Mouse (Mus musculus) midbrain, embryonic 16.5 days (tissue): ENCODE measurements around the gene Hist1h2af. TPM values are rescaled to one million over a fixed set of nuclear protein-coding genes. Genes with fewer than 3 reads are reported as not detected.

ENCODE experiments used
- microRNA-seq: library from miRNA; unstranded; fragments of <30 nt; microRNA quantifications from one replicate; pipeline ENCODE4, GENCODE M21; 2017
- polyA plus RNA-seq: library from polyadenylated mRNA; unstranded; fragments of >200 nt; fragmentation: Nextera tagmentation; extraction: Ambion mirVana; gene quantifications from 2 replicates; pipeline ENCODE4 v1.2.1, GENCODE M21; 2015

Gene Hist1h2af
- polyA plus RNA-seq, 1 experiment from 2014 or later = not detected

Small RNAs within 50 kb of the gene (microRNA-seq; reads per million reads assigned to microRNA genes)
- gene Gm44297 = not detected
- gene Gm44359 = not detected
- not detected for gene Gm44394
- gene n-TStga1 = 0.69 reads per million

Other genes starting within 250 kb of the Hist1h2af start
- gene Zfp322a, start 164.7 kb upstream of the Hist1h2af start, polyA plus RNA-seq = 55.5 and 57.4 TPM in 2 replicates
- gene Abt1, start 110.0 kb upstream of the Hist1h2af start, polyA plus RNA-seq = 9.1 and 11.0 TPM in 2 replicates
- 0.10 and 0.31 TPM in 2 replicates for gene Btn1a1, start 68.0 kb upstream of the Hist1h2af start, polyA plus RNA-seq
- gene Btn2a2, start 45.0 kb upstream of the Hist1h2af start, polyA plus RNA-seq = 0.15 TPM in 1 of 2 replicates, not detected in the other
- 1.5 and 3.0 TPM in 2 replicates for gene Hist1h4h, start 2.9 kb upstream of the Hist1h2af start, polyA plus RNA-seq
- not detected in 2 replicates for gene Hist1h3g, start 1.5 kb downstream of the Hist1h2af start, polyA plus RNA-seq
- gene Hist1h2bh, start 9.5 kb downstream of the Hist1h2af start, polyA plus RNA-seq = 0.27 TPM in 1 of 2 replicates, not detected in the other
- gene Hist1h3f, start 10.1 kb downstream of the Hist1h2af start, polyA plus RNA-seq = not detected in 2 replicates
- gene Hist1h4f, start 17.7 kb downstream of the Hist1h2af start, polyA plus RNA-seq = not detected in 2 replicates
- gene Hist1h1d, start 19.4 kb downstream of the Hist1h2af start, polyA plus RNA-seq = 0.07 TPM in 1 of 2 replicates, not detected in the other
- gene Hist1h3e, start 28.5 kb downstream of the Hist1h2af start, polyA plus RNA-seq = 1.0 and 1.4 TPM in 2 replicates
- gene Hist1h2ae, start 37.3 kb downstream of the Hist1h2af start, polyA plus RNA-seq = 7.7 and 11.6 TPM in 2 replicates
- 0.36 and 0.86 TPM in 2 replicates for gene Hist1h2bg, start 37.5 kb downstream of the Hist1h2af start, polyA plus RNA-seq
- not detected in 2 replicates for gene Hist1h2bf, start 40.3 kb downstream of the Hist1h2af start, polyA plus RNA-seq
- gene Hist1h2ad, start 40.5 kb downstream of the Hist1h2af start, polyA plus RNA-seq = not detected in 2 replicates
- gene Hist1h3d, start 41.9 kb downstream of the Hist1h2af start, polyA plus RNA-seq = 0.53 and 0.60 TPM in 2 replicates
- 21.8 and 27.6 TPM in 2 replicates for gene Hist1h4d, start 47.7 kb downstream of the Hist1h2af start, polyA plus RNA-seq
- 1.0 and 1.4 TPM in 2 replicates for gene Hist1h2be, start 87.2 kb downstream of the Hist1h2af start, polyA plus RNA-seq
- 3.3 and 4.4 TPM in 2 replicates for gene Hist1h1e, start 88.7 kb downstream of the Hist1h2af start, polyA plus RNA-seq
- gene Hist1h2ac, start 150.0 kb downstream of the Hist1h2af start, polyA plus RNA-seq = 0.23 and 0.32 TPM in 2 replicates
- gene Hist1h2bc, start 150.3 kb downstream of the Hist1h2af start, polyA plus RNA-seq = 14.9 and 17.1 TPM in 2 replicates
- not detected in 2 replicates for gene Hist1h1t, start 161.9 kb downstream of the Hist1h2af start, polyA plus RNA-seq
- gene Hist1h4c, start 164.5 kb downstream of the Hist1h2af start, polyA plus RNA-seq = 1.8 and 3.2 TPM in 2 replicates
- gene Hfe, start 176.9 kb downstream of the Hist1h2af start, polyA plus RNA-seq = 2.8 and 3.8 TPM in 2 replicates
- 7.1 and 8.7 TPM in 2 replicates for gene Hist1h1c, start 204.9 kb downstream of the Hist1h2af start, polyA plus RNA-seq
- gene Hist1h3c, start 211.7 kb downstream of the Hist1h2af start, polyA plus RNA-seq = 0.76 TPM in 1 of 2 replicates, not detected in the other
- not detected in 2 replicates for gene Hist1h2bb, start 212.8 kb downstream of the Hist1h2af start, polyA plus RNA-seq
- gene Hist1h2ab, start 217.2 kb downstream of the Hist1h2af start, polyA plus RNA-seq = 1.1 and 6.2 TPM in 2 replicates
- gene Hist1h3b, start 218.4 kb downstream of the Hist1h2af start, polyA plus RNA-seq = 0.89 and 1.1 TPM in 2 replicates
- gene Hist1h4b, start 223.1 kb downstream of the Hist1h2af start, polyA plus RNA-seq = 0.98 and 1.8 TPM in 2 replicates
- gene Hist1h4a, start 227.3 kb downstream of the Hist1h2af start, polyA plus RNA-seq = 0.47 and 0.72 TPM in 2 replicates
- gene Hist1h3a, start 228.5 kb downstream of the Hist1h2af start, polyA plus RNA-seq = 0.40 and 0.68 TPM in 2 replicates
- 0.30 TPM in 1 of 2 replicates, not detected in the other for gene Hist1h1a, start 229.8 kb downstream of the Hist1h2af start, polyA plus RNA-seq
- gene Trim38, start 236.0 kb downstream of the Hist1h2af start, polyA plus RNA-seq = not detected in 2 replicates